Mouse (Mus musculus) layer of hippocampus, postnatal 10 days (tissue): Measurements from ENCODE around the gene Cpsf4l. TPM values are rescaled to one million over a fixed set of nuclear protein-coding genes. Genes with fewer than 3 reads are reported as not detected.
A peak's percentile ranks its signal among the peaks of the same experiment; 100 is the strongest.

Experiments used
- DNase-seq, 2 experiments: peaks; one replicate each; pipeline ENCODE4 v3.0.0; 2021; ENCODE audit warnings: low spot score in 2 of 2
- total RNA-seq, 2 experiments: library from RNA; stranded (reverse); gene quantifications; 2 replicates each; pipeline ENCODE4 v1.2.3; 2021

Cpsf4l gene
- total RNA-seq, 2 experiments from 2014 or later, result not detected

DNA sequence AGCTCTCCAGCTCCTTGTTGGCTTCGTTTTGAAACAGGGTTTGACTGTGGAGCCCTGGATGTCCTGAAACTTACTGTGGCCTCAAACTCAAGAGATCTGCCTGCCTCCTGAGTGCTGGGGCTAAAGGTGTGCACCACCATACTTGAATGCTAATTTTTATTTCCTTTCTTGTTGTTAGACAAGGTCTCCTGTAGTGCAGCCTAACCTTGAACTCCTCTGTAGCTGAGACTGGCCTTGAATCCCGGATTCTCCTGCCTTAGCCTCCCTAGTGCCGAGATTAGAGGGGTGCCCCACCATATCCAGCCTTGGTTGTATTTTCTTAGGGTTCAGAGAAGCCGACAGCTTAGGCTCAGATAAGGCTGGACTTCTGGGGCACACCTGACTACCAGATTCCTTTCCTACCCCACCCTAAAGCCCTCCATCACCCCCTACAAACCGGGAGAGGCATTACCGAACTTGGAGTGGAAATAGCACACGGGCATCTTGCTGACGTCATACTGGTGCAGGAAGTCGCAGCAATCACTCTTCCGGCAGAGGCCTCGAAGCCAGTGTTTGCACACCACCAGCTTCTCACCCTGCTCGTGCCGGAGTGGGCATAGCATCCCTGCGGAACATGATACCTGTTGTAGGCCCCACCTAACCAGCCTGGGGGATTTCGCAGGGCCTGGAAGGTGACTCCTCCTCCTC, 3.7 kb downstream of the Cpsf4l start:
- DNase-seq, result no peak

DNA sequence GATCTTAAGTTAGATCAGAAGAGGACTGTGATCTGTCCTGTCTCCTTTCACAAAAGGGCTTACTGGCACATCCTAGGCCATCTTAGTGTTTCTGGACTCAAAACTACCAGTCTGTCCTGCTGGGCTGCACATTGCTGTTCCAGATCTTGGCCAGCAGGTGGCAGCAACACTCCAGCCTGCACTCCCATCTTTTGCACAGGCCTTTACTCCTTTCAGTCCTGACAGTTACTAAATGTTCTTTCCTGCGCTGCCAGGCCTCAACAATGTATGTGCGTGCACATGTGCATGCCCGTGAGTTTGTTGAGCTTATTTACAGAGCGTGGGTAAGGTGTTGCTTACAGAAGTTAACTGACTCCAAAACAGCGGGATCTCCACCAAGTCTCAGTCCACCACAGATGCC, 6.1 kb downstream of the Cpsf4l start:
- peak; percentile 87 to 90 for DNase-seq

DNA sequence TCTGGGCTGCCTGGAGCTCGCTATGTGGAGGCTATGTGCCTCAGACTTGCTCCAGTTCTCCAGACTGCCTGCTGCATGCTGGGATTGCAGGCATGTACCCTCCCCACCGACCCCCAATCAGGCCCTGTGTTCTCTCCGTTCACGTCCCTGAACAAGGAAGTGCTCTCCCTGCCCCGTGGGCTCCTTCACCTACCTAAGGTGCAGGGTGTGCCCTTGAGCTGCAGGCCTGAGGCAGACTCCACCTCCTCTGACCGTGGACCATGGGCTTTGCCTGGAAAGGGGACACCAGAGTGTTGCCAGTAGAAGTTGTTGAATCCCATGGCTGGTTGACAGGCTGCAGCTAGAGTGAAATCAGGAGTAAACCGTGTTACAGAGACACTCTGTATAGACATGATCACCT, 10.2 kb downstream of the Cpsf4l start:
- no peak for DNase-seq

DNA sequence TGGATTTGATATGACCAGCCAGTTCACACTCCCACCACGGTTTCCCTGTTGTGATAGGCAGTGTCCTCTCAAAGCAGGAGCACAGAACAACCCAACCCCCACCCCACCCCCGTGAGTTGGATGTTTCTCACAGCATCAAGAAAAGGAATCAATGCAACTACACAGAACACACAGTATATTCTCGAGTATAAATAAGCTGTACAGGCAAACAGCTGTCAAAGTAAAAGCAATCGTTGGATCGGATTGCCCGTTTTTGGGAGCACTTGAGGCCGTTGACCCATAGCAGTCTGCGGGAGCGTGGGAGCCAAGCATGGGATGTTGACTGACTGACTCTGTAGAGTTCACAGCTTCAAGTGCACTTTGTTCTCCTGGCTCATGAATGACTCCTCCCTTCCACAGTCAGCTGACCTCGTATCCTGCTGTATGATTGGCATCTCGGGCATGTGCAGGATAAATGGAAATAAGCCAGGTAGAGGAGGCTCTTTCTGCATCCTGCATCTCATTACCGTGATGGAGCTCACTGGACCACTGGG, 11.7 kb downstream of the Cpsf4l start:
- DNase-seq, result no peak

DNA sequence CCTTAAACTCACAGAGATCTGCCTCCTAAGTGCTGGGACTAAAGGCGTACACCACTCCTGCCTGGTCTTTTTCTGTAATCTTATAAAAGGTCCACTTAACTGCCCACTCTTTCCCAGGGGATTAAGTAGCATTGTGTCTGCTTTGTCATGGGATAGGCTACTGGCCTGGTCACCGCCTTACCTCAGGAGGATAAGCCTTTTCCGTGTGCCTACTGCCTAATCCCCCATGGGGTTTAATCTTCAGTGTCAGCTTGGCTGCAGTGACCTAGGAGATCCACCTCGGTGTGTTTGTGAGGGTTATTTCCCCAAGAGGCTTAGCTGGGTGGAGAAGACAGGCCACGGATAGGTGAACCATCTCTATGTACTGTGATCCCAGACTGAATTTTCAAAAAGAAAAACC, 12.2 kb downstream of the Cpsf4l start:
- DNase-seq, result no peak

DNA sequence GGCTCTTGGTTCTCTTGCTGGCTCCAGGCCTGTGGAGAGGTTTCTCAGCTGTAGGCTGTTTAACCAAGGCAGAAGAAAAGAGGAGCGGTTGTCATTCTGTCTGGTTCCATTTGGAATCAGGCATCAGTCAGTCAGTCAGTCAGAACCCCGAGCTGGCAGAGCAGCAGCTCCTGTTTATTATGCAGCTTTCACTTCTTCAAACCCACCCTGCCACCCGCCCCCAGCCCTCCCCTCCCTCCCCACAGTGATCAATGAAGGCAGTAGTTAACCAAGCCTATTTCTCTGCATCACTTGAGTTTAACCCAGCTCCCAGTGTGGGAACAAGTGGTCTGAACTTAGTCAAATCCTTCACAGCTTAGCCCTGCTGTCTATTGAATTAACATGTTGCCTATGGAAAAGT, 18.0 kb downstream of the Cpsf4l start:
- DNase-seq, result no peak

DNA sequence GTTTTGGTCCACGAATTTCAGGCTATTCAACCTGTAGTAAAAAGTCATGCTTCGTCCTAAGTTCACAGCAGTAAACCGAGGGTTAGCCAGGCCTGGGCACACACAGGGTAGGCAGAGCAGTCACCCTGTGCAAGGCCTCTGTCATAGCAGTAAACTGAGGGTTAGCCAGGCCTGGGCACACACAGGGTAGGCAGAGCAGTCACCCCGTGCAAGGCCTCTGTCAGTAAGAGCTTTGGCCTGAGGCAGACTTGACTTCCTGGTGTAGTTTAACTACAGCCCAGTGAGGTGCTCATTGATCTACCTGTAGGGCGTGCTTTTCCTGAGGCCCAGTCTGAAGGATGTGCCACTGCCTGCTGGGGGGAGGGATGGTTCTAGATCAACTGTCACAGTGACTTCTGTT, 18.5 kb downstream of the Cpsf4l start:
- DNase-seq, result no peak

DNA sequence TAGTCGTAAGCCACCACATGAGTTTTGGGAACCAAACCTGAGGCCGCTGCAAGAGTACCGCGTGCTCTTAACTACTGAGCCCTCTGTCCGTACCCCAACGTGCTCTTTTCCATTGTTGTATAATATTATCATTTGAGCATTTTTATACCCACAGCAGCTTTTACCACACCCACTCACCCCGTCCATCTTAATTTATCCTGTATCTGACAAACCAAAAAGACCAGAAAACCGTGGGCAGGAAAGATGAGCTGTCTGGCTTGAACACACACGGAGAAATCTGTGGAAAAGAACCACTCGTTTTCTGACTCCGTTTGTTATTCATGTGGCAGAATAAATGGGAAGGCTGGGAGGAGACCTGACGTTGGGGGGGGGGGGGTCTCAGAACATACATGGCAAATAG, 19.3 kb downstream of the Cpsf4l start:
- no peak for DNase-seq

DNA sequence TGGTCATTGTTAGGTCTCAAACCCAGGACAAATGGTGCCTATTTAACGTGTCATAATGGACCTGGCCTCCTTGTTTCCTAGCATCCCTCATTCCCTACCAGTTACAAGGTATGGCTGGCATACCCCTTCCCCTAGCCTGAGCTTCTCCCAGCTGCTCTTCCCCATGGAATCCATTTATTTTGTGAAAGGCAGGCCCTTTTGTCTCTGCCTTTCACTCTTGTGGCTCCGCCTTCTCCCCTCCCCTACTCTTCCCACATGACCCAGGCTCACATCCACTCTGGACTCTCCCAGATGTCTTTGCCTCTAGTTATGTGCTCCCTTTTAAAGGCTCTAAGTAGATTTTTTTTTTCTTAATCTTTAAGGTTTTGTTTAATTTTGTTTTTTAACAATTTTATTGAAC, 22.8 kb downstream of the Cpsf4l start:
- no peak for DNase-seq

DNA sequence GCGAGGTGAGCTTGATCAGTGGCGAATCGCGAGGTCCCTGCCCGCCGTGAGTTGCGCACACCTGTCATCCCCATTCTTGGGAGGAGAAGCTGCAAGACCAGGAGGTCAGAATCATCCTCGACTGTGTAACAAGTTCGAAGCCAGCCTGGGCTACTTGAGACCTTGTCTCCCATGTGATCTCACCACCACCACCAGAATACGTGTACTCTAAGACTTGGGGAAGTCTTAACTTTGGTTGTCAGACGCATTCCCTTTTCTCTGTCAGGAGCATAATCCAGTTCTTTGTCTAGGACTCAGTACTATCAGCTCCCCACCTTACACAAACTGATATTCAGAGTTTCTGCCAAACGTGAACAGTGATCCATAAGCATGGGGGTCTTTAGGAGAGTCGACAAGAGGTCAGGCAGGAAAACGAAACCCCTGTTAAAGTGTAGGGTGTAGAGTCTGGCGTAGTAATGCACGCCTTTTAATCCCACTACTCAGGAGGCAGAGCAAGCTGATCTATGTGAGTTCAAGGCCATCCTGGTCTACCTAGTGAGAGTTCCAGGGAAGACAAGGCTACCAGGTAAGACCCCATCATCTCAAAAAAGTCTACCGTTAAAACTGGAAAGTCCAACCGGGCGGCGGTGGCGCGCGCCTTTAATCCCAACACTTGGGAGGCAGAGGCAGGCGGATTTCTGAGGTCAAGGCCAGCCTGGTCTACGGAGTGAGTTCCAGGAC, 24.9 kb downstream of the Cpsf4l start:
- DNase-seq, result peak in 1 of 2 experiments; percentile 27

DNA sequence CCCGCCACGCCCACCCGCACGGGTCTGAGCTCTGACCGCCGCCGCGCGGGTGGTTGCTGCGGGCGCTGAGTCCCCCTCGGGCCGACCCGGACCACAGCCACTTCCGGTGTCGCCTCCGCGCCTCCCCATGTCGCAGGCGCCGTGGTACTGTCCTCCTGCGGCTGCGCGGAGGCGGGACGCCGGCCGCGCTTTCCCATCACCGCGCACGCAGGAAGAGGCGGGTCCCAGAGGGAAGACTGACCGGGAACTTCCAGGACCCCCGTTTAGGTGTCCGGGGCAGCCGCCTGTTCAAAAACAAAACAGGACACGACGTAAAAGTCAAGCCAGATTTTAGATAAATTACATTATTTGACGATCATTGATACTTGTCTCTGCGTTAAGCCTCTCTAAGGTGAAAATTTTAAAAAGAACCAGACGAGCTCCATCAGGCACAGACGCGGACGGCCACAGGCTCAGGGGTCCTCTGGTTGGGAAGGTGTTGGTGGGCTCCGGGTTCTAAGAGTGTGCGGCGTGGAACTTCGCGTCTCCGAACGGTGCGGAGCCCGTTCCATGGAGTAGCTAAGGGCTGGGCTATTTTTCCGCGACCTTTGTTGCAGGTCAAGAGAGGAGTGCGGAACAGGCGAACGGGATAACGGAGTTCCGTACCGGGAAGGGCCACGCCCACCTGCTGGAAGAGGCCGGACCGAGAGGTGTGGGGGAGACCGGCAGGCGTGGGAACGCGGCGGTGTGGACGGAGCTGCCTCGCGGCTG, 25.7 kb downstream of the Cpsf4l start, which contains the start of the genes Fam104a and D11Wsu47e:
Gene Fam104a, minus strand, starts transcription at position 199 of the 750 bp plus-strand sequence.
Gene D11Wsu47e, plus strand, starts transcription at position 456 of the 750 bp plus-strand sequence.
- peak; percentile 96 for DNase-seq

DNA sequence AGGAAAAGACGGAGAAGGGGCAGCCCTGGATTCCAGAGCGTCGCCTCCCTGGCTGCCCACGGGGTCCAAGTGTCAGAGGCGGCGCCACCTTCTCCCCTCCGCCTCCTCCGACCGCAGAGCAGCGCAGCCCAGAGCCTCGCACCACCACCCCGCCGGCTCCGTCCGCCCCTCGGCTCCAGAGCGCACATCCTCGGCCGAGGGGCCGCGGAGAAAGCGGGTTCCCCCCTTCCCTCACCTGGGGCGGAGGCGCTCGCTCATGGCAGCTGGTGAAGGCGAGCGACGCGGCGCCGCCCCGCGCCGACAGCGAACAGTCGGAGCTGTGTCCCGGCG, 26.2 kb downstream of the Cpsf4l start:
- DNase-seq, result no peak

DNA sequence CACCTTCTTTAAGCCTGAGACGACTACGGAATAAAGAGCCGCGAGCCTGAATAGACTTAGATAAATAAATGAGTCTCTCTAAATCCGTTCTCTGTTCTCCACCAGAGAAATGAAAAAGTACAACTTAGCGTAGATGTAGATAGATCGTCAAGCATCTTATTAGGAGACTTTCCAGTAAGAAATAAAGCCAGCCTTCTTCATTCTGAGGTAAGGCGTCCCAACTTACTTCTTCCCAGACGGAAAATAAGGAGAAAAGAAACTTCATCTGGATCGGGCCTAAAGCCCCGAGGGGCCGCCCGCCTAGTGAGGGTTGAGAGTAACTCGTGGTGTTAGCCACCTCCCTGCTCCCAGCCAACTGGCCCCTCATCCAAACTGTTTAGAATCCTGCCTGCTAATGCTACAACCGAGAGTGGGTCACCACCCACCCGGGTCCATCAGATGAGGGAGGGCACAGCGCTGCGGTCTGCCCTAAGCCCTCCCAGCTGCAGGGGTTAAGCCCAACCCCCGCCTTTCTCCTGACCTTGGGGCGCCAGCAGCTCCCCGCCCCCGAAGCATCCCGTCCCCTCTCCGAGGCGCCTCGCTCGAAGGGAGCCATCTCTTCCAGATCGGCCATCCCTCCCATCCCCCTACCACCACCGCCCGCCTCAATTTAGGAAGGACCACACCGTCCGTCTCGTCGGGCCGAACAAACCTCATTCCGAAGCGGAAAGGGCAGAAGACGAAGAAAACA, 26.8 kb downstream of the Cpsf4l start:
- DNase-seq, result peak; percentile 53 to 54

DNA sequence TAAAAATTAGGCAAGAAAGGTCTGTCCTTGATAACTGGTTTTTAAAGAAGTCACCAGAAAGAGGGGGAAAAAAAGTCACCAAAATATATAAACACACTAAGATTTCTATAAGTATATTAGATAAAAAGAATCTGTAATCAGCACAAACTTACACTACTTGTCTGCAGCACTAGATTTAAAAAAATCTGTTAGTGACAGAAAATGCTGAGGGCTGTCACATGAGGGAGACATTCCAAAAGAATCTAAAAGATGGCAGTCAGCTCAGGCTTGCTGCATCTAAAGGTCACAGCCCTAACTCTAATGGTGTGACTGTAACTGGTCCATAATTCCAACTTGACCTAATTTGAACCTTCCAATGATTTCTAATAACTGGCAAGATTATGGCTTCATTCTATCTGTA, 27.8 kb downstream of the Cpsf4l start:
- DNase-seq, result no peak

DNA sequence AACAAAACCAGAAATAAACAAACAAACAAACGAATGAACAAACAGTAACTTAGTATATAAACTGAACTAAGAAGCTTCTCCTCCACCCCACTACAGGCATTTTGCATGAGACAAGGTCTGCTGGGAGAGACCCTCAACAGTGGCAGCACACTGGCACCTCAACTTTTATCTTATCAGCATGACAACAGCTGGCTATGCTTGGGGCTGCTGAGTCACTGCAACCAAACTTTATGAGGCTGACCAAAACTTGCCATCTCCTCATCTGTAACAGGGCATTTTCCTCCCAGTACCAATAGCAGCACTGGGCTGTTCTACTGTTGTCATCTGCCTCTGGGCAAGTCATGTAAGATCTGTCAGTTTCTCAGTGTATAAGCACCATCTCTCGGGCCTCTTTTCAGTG, 28.9 kb downstream of the Cpsf4l start:
- no peak for DNase-seq

DNA sequence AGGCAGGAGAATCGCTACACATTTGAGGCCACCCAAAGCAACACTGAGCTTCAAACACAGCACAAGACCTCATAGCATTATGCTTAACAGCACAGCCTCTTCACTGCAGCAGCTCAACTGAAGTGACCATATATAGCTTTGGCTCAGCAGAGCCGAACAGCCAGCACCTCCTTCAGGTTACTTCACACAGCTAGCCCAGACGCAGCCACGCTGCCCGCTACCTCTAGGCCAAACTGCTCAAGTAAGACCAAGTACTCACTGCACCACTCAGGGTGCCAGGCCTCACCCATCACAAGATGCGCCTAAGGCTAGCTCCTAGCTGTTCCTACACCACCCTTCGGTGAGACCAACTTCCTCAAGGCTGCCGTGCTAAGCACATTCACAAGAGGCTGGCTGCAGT, 31.4 kb downstream of the Cpsf4l start:
- DNase-seq, result no peak

DNA sequence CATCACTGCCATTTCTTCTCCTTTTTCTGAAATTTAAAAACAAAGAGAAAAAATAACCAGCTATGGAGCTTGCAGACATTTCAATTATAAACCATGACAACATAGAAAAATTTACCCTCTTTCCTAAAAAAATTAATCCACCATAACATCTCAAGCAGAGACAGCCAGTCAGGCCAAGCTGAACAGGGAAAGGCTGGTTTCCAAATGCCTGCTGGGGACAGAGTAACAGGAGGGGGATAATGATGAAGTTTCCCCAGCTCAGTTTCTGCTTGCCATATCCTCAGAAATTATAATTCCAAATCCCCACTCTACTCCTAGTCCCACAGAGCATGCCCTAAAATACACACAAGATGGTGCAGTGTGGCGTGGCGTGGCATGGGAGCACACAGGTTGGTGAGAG, 32.4 kb downstream of the Cpsf4l start:
- DNase-seq, result no peak

DNA sequence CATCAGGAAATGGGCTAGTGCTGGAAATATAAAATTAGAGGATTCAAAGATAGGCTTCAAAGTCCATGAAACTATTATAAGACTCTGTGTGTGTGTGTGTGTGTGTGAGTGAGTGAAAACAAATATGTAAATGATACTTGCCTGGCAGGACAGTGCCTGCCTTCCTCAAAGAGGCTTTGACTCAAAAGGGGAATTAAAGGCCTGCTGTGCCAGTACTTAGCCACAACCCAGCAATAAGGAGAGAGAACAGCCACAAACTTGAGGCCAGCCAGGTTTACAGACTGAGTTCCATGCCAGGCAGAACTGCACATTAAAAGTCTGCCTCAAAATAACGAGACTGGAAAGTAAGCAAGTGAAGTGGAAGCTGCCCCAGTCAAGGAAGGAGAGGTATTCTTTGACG, 33.0 kb downstream of the Cpsf4l start:
- DNase-seq, result no peak

DNA sequence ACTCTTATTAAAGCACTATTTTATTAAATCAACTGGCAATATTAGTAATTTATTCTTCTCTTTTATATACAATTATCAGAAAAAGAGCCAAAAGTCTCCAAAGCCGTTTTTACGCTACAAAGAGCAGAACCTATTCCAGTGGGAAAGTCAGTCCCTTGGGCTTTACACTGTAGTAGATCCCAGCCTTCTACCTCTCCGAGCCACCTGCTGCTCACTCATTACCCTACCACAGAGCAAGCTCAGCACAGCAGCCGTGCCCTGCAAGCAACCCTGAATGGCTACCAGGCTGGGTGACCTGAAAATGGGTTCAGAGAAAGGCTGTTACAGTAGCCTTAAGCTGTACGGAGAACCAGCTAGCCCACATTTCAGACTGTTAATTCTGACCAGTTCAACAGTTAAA, 35.2 kb downstream of the Cpsf4l start:
- no peak for DNase-seq

DNA sequence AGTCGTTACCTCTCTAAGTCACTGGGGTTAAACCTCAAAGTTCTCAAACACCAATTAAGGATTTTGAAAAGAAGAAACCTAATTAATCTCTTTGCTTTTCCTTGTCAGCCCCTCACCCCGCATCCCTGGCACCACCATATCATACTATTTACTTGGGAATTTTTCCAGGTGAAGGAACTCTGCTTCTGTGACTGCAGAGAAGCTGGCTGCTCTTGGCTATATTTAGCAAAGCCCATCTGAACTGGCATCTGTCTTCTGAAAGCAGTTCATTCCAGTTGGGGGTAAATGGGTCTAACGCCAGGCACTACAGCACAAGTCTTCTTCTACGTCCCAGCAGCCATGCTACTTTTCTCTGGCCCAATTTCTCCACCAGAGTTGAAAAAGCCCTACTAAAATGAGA, 36.2 kb downstream of the Cpsf4l start:
- no peak for DNase-seq

DNA sequence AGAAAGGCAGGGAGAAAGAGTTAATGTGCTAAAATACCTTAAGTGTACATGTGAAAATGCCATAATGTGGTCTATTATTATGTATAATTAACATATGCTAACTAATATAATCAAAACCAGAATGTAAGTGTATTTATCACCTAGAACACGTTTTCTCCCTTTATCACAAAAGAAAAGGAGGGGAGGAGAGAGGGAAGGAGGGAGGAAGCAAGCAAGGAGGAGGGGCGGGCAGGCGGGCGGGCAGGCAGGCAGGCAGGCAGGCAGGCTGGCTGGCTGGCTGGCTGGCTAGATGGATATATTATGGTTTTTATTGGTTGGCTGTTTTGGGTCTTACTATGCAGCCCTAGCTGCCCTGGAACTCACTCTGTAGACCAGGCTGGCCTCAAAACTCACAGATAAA, 40.1 kb downstream of the Cpsf4l start:
- DNase-seq, result no peak
